Mouse (Mus musculus) heart, adult 2 months (tissue): ENCODE results near the gene 0610037L13Rik. TPM values are rescaled to one million over a fixed set of nuclear protein-coding genes. Genes with fewer than 3 reads are reported as not detected.
A peak's percentile ranks its signal among the peaks of the same experiment; 100 is the strongest.

Source experiments
- DNase-seq, 2 experiments: peaks; one replicate each; pipeline ENCODE4 v3.0.0; 2021
- H3K27ac ChIP-seq: fragments of 200-600 bp; 2 replicates; pipeline ENCODE4 v1.8.1; 2022
- H3K27me3 ChIP-seq: fragments of 200-500 bp; 2 replicates; pipeline ENCODE4 v1.6.1; 2012; ENCODE audit warnings: mild to moderate bottlenecking, low read length, inconsistent platforms, mixed read lengths; ENCODE audit not compliant: control insufficient read depth, insufficient read depth
- H3K36me3 ChIP-seq: fragments of 200-500 bp; 2 replicates; pipeline ENCODE4 v1.6.1; 2012; ENCODE audit warnings: low read length, inconsistent platforms; ENCODE audit not compliant: control insufficient read depth, insufficient read depth
- H3K4me1 ChIP-seq: fragments of 200-500 bp; 2 replicates; pipeline ENCODE4 v1.6.1; 2011; ENCODE audit warnings: low read length; ENCODE audit not compliant: control insufficient read depth, insufficient read depth
- H3K4me3 ChIP-seq: fragments of 200-600 bp; 2 replicates; pipeline ENCODE4 v1.8.1; 2022
- H3K79me2 ChIP-seq: fragments of 200-500 bp; replicated peaks from 2 replicates; pipeline ENCODE4 v1.6.1; 2012; ENCODE audit warnings: mild to moderate bottlenecking, inconsistent platforms, low read length, moderate library complexity, mixed read lengths; ENCODE audit not compliant: control insufficient read depth, insufficient read depth
- H3K9ac ChIP-seq: fragments of 200-500 bp; 2 replicates; pipeline ENCODE4 v1.6.1; 2012; ENCODE audit warnings: low read depth, mild to moderate bottlenecking, control low read depth, inconsistent platforms, low read length, mixed read lengths
- CTCF ChIP-seq: fragments of 200-600 bp; IDR thresholded peaks from 2 replicates; pipeline ENCODE4 v1.8.1; 2022; ENCODE audit warnings: antibody characterized with exemption, mild to moderate bottlenecking, moderate library complexity
- EP300 ChIP-seq: fragments of 200-500 bp; IDR thresholded peaks from 2 replicates; pipeline ENCODE4 v1.6.1; 2011; ENCODE audit warnings: low read depth, low read length, control low read depth; ENCODE audit not compliant: insufficient read depth
- POLR2A ChIP-seq: fragments of 200-500 bp; IDR thresholded peaks from 2 replicates; pipeline ENCODE4 v1.6.1; 2011; ENCODE audit warnings: mild to moderate bottlenecking, low read depth, low read length, control low read depth; ENCODE audit not compliant: insufficient read depth
- WGBS: fragments of 180-500 bp; shearing (Covaris S2); methylation state at CpG from one replicate; pipeline ENCODE4 v1.1.7; 2018; 5-methylcytosine and 5-hydroxymethylcytosine counted together
- intact Hi-C: fragments of 180-260 bp; cut with DNase I; formaldehyde crosslinking; loops from one replicate; pipeline ENCODE4 v1.15.1; 2025
- long read RNA-seq: library from polyadenylated mRNA; stranded (forward); transcript quantifications from one replicate; pipeline ENCODE4 v2.0.0, GENCODE M21; 2021
- polyA plus RNA-seq: library from polyadenylated mRNA; depleted of rRNA; stranded (reverse); fragments of >200 nt; gene quantifications from 2 replicates; pipeline ENCODE4 v1.2.3, GENCODE M21; 2012; rRNA removed
- total RNA-seq, 2 experiments: library from RNA; stranded (reverse); gene quantifications; 2 replicates each; pipeline ENCODE4 v1.2.3; 2021

Gene 0610037L13Rik
- 10 to 100 TPM; 49.4 to 52.6 TPM for total RNA-seq
- polyA plus RNA-seq, result 41.9 and 62.9 TPM in 2 replicates
- long read RNA-seq, transcript 0610037L13Rik-207 (7 exons, 1,551 nt), result minor isoform, 12 of 37 reads
- long read RNA-seq, transcript 0610037L13Rik-212 (8 exons, 2,997 nt), result major isoform, 19 of 37 reads
- long read RNA-seq, partial matches to known transcripts, result 0 of 37 reads
- long read RNA-seq, other reads (novel, unspliced or antisense), result 4 of 37 reads

DNA sequence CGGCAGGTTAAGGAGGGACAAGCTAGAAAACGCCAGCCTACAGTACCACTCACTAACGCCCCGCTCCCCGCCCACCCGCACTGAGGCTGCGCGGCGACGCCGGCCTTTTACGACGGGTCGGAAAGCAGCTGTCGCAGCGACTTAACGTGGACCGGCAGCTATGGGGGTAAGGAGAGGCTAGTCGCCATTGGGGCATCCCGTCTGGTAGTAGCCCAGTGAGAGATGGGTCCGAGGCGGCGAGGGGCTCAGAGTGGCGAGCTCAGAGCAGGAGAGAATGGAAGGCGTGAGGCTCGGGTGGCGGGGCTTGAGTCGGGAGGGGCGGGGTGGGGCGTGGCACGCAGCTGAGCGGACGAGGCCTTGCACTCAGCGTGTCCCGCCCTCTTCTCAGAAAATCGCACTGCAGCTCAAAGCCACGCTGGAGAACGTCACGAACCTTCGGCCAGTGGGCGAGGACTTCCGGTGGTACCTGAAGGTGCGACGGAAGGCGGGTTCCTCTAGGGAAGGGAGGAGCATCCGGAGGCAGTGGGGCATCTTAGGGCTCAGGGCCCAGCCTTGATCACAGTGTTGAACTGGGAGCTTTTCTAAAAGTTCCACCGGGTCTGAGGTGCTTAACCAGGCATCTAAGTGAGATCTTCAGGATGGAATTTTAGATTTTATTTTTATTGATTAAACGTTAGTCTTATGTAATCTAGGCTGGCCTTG lies at the start of gene 0610037L13Rik:
0610037L13Rik (plus strand) TSS at position 83 of the 702 bp plus-strand sequence.
- Histone ChIP-seq H3K36me3 (no peaks in the 10 kb centered on the region; the same call in 1 of the 2 replicates), H3K9ac (peak within 1 kb of the TSS; percentile 81), H3K27ac (peak within 1 kb of the TSS; percentile 82), H3K4me3 (peak within 1 kb of the TSS; percentile 74), H3K27me3 (no peaks in the 10 kb centered on the region), H3K79me2 (no peaks in the 10 kb centered on the region), H3K4me1 (peaks cover 4% of the 10 kb centered on the region)
- no peak for TF ChIP-seq CTCF
- peak; percentile 80 for TF ChIP-seq POLR2A
- TF ChIP-seq EP300, result peak; percentile 46; the same call in 1 of the 2 replicates
- WGBS, result under 1% methylated on average over 48 of the region's 48 CpGs
- peak; percentile 94 to 96 for DNase-seq
- intact Hi-C loops, result loop anchor here (1.0 to 10.0 kb wide), 4 partner anchors 11 to 635 kb away; partner anchors contain the start of genes Coa7, Cpt2, Hspb11 and Lrrc42

DNA sequence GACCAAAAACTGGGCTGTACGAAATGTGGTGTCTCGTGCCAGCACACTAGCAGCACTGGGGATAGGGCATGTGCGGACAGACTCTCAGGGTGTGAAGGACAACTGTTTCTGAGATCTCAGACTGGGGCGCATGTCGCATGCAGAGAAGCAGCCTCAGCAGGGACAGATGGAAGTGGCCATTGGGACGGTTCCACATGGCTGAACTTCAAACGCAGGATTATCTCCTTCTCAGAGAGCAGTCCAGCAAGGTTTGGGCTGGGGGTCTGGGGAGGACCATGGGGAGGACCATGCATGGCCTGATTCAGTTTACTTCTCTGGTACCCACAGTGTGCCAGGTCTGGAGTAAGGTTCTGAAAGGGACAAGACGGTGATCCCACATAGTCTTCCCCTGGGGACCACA lies 45.9 kb upstream of the 0610037L13Rik start:
- no peak for DNase-seq
- WGBS, result 80% methylated on average over 8 of the region's 8 CpGs
- Histone ChIP-seq H3K4me1 (no peaks in the 10 kb centered on the region), H3K36me3 (no peaks in the 10 kb centered on the region), H3K27ac (no peak overlapping the region), H3K9ac (no peak overlapping the region), H3K79me2 (no peaks in the 10 kb centered on the region), H3K27me3 (peaks cover 4% of the 10 kb centered on the region), H3K4me3 (no peak overlapping the region)
- intact Hi-C loops, result no loop called here
- TF ChIP-seq EP300 (no peak), POLR2A (no peak), CTCF (no peak)

DNA sequence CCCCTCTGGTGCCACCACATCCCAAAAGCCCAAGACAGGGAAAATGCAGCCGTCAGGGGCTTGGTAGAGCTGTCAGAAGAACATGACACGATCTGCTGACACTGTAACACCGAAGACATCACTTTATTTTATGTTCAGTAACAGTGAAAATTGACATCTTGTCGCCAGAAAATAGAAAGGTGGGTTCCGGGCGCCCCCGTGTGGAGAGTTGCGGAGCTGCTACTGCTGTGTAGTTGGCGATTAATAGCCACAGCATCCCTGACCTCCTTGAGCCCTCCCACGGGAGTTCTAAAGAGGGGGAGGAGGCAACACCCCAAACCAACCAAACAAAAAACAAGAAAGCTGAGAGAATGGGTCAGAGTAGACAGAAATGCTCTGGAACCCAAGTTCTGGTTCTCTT lies 44.6 kb upstream of the 0610037L13Rik start:
- H3K4me3 ChIP-seq, result no peak overlapping the region
- no peaks in the 10 kb centered on the region for H3K79me2 ChIP-seq
- H3K27ac ChIP-seq, result no peak overlapping the region
- H3K9ac ChIP-seq, result no peak overlapping the region
- intact Hi-C loops, result loop anchor here (1.0 kb wide), 1 partner anchor 107 kb away; no protein-coding TSS in a partner anchor
- H3K36me3 ChIP-seq, result no peaks in the 10 kb centered on the region
- H3K4me1 ChIP-seq, result no peaks in the 10 kb centered on the region
- peak; percentile 50 to 82 for DNase-seq
- H3K27me3 ChIP-seq, result peaks cover 4% of the 10 kb centered on the region
- WGBS, result 3% methylated on average over 10 of the region's 10 CpGs
- TF ChIP-seq POLR2A (no peak), CTCF (peak; percentile 97)

DNA sequence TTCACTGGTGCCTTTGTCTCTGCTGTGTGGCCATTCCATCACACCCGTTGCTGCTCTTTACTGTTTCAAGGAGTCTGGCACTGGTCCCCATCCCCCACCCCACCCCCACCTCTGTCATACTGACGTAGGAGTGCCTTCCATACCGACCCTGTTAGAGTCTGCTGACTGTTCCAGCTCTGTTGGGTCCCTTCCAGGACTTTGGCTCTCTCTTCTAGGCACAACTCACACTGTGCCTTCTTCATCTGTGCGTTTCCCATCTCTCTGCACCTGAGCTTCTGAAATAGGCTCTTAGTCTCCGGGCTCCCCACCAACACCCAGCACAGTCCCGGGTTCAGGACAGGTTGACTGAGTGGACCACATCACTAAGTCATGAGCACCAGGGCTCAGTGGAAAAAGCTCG lies 42.8 kb upstream of the 0610037L13Rik start:
- Histone ChIP-seq H3K4me3 (no peak overlapping the region), H3K36me3 (no peaks in the 10 kb centered on the region), H3K27ac (no peak overlapping the region), H3K27me3 (peaks cover 4% of the 10 kb centered on the region), H3K4me1 (no peaks in the 10 kb centered on the region), H3K79me2 (no peaks in the 10 kb centered on the region), H3K9ac (no peak overlapping the region)
- TF ChIP-seq CTCF, result no peak
- TF ChIP-seq EP300, result no peak
- no peak for TF ChIP-seq POLR2A
- WGBS, result 45% methylated on average over 7 of the region's 7 CpGs
- intact Hi-C loops, result no loop called here
- no peak for DNase-seq

GRCm38 (mm10) chr4:107848546-107848945 lies 41.1 kb upstream of the 0610037L13Rik start:
- Histone ChIP-seq H3K4me1 (no peaks in the 10 kb centered on the region), H3K27me3 (peaks cover 4% of the 10 kb centered on the region), H3K9ac (no peak overlapping the region), H3K36me3 (no peaks in the 10 kb centered on the region), H3K27ac (no peak overlapping the region), H3K4me3 (no peak overlapping the region), H3K79me2 (no peaks in the 10 kb centered on the region)
- WGBS, result 57% methylated on average over 5 of the region's 5 CpGs
- TF ChIP-seq EP300, result no peak
- no peak for TF ChIP-seq CTCF
- no peak for TF ChIP-seq POLR2A
- intact Hi-C loops, result no loop called here
- DNase-seq, result peak in 1 of 2 experiments; percentile 22

GRCm38 (mm10) chr4:107849621-107850020 lies 40.0 kb upstream of the 0610037L13Rik start:
- H3K27me3 ChIP-seq, result peaks cover 4% of the 10 kb centered on the region
- intact Hi-C loops, result no loop called here

More at GRCm38 (mm10) chr4:107849621-107850020, 40.0 kb upstream of the 0610037L13Rik start:
- DNase-seq, result no peak
- Histone ChIP-seq H3K36me3 (no peaks in the 10 kb centered on the region), H3K79me2 (no peaks in the 10 kb centered on the region), H3K4me3 (no peak overlapping the region), H3K9ac (no peak overlapping the region), H3K4me1 (no peaks in the 10 kb centered on the region), H3K27ac (no peak overlapping the region)
- TF ChIP-seq EP300 (no peak), POLR2A (no peak), CTCF (no peak)
- WGBS, result 56% methylated on average over 9 of the region's 9 CpGs
